Mouse (Mus musculus) embryonic facial prominence, embryonic 10.5 days (tissue): Measurements from ENCODE around the gene Atrip. TPM values are rescaled to one million over a fixed set of nuclear protein-coding genes. Genes with fewer than 3 reads are reported as not detected.
A peak's percentile ranks its signal among the peaks of the same experiment; 100 is the strongest.

ENCODE experiments used
- DNase-seq: peaks from one replicate; pipeline ENCODE4 v3.0.0-alpha.2; 2017; ENCODE audit warnings: low spot score
- H3K27ac ChIP-seq: fragments of 300-500 bp; sonication (generic); replicated peaks from 2 replicates; pipeline ENCODE4 v1.5.1; 2016; ENCODE audit warnings: mild to moderate bottlenecking
- H3K27me3 ChIP-seq: fragments of 300-500 bp; sonication (generic); replicated peaks from 2 replicates; pipeline ENCODE4 v1.6.1; 2016; ENCODE audit warnings: low read depth, mild to moderate bottlenecking; ENCODE audit not compliant: poor library complexity, severe bottlenecking
- H3K36me3 ChIP-seq: fragments of 300-500 bp; sonication (generic); replicated peaks from 2 replicates; pipeline ENCODE4 v1.6.1; 2016; ENCODE audit warnings: mild to moderate bottlenecking, moderate library complexity
- H3K4me1 ChIP-seq: fragments of 300-500 bp; sonication (generic); 2 replicates; pipeline ENCODE4 v1.6.1; 2016
- H3K4me3 ChIP-seq: fragments of 300-500 bp; sonication (generic); 2 replicates; pipeline ENCODE4 v1.5.1; 2016; ENCODE audit warnings: mild to moderate bottlenecking, moderate library complexity
- H3K9me3 ChIP-seq: fragments of 300-500 bp; sonication (generic); 2 replicates; pipeline ENCODE4 v1.6.1; 2016; ENCODE audit warnings: mild to moderate bottlenecking
- WGBS: fragments of 180-500 bp; shearing (Covaris S2); methylation state at CpG from one replicate; pipeline ENCODE4 v1.1.7; 2016; 5-methylcytosine and 5-hydroxymethylcytosine counted together
- polyA plus RNA-seq: library from polyadenylated mRNA; unstranded; fragments of >200 nt; fragmentation: Nextera tagmentation; extraction: Ambion mirVana; gene quantifications from 2 replicates; pipeline ENCODE4 v1.2.1, GENCODE M21; 2016

Gene Atrip
- 35.9 and 36.7 TPM in 2 replicates for polyA plus RNA-seq

DNA sequence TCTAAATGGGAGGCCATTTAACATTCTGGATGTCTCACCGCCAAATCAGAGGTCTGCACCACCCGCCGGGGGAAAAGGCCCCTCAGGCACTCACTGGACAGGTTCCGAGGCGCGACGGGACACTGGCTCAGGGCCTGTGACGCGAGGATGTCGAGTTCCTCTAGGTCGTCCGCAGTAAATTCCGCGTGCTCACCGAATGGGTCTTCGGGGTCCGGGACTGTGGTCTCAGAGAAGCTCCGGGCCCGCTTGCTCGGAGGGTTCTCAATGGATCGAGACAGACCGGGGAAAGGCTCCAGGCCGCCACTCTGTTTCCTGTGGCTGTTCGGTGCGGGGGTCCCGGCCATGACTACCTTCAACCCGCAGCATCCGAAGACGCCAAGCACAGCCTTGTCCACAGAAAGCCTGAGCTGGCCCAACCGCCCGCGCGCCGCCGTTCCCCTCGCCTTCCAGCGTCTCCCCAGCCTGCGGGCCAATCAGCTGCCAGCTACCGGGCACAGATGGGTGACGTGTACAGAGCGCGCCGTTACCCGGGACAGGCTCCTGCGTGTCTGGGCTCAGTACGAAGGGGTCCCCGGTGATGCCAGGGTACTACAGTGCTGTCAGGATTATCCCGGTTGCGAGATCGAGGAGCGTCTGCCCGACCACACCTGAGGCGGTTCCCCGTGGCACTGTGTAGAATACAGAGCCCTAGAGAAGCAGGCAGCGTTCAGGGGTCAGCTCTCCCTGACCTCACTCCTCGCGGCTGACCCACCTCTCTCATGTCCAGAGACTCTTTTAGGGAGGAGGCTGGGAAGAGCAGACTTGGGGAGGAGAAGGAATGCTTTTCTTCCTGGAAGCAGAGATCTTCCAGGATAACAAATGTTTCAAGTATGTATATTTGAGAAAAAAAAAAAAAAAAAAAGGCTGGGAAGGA lies at the start of gene Atrip:
Gene Atrip (minus strand): TSS at position 464 of the 913 bp plus-strand sequence.
- H3K27me3 ChIP-seq, result no peaks in the 10 kb centered on the region
- H3K9me3 ChIP-seq, result no peaks in the 10 kb centered on the region
- peaks cover 45% of the 10 kb centered on the region for H3K36me3 ChIP-seq
- DNase-seq, result peak; percentile 94
- H3K4me1 ChIP-seq, result peaks cover 24% of the 10 kb centered on the region
- H3K27ac ChIP-seq, result peak within 1 kb of the TSS; percentile 89
- WGBS, result under 1% methylated on average over 57 of the region's 57 CpGs
- H3K4me3 ChIP-seq, result peak within 1 kb of the TSS; percentile 71

DNA sequence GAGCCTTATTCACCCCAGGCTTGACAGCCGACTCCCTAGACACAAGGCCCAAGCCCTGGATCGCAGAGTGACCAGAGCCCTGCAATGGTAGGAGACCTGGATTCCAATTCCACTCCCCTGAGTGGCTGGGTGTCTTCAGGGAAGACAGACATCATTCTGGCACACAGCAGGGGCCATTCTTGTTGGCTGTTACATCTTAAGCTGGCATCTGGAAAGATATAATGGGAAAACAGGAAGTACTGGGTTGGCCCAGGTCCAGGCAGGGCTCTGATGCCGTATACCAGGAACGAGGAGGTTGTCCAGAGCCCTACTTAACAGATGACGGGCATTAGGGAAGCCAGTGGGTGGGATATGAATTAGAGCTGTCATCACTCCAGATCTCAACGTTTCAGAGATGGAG lies 49.3 kb upstream of the Atrip start:
- Histone ChIP-seq H3K4me1 (no peaks in the 10 kb centered on the region), H3K36me3 (peaks cover 24% of the 10 kb centered on the region), H3K4me3 (no peak overlapping the region), H3K27me3 (no peaks in the 10 kb centered on the region), H3K9me3 (no peaks in the 10 kb centered on the region), H3K27ac (no peak overlapping the region)
- DNase-seq, result no peak
- WGBS, result 70% methylated on average over 6 of the region's 6 CpGs

DNA sequence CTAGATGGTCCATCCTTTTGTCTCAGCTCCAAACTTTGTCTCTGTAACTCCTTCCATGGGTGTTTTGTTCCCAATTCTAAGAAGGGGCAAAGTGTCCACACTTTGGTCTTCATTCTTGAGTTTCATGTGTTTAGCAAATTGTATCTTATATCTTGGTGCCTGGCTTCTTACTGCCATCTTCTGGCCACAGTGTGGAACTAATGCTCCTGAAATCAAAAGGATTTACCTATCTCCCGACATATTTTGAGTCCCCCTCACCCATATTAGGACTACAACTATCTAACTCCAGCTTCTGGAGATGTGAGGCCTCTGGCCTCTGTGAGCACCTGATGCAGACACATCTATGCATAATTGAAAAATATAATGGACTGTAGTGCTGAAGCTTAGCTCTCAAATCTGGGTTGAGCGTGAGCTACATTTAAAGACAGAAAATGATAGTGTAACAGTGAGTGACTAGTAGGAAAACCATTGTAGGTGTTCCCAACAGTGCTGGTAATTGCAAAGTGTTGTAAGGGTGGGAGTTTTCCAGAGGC lies 48.7 kb upstream of the Atrip start:
- Histone ChIP-seq H3K4me3 (no peak overlapping the region), H3K9me3 (no peaks in the 10 kb centered on the region), H3K27ac (no peak overlapping the region), H3K4me1 (no peaks in the 10 kb centered on the region), H3K27me3 (no peaks in the 10 kb centered on the region), H3K36me3 (peaks cover 30% of the 10 kb centered on the region)
- no peak for DNase-seq
- WGBS, result 49% methylated on average over 2 of the region's 2 CpGs

DNA sequence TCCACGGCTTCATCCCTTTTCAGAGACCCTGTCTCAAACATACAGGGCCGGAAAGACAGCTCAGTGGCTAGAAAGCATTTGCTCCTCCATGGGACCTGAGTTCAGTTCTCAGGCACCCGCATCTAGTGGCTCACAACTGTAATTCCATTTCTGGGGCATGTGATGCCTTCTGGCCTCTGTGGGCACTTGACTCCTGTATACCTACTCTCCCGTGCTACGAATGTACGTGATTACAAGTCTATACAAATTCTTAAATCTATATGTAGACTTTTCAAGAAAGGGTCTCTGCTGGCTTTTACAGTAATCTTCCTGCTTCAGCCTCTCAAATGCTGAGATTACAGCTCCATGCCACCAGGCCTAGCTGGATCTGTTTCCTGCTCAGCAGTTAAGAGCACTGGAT lies 47.0 kb upstream of the Atrip start:
- H3K9me3 ChIP-seq, result no peaks in the 10 kb centered on the region
- peaks cover 47% of the 10 kb centered on the region for H3K36me3 ChIP-seq
- no peak overlapping the region for H3K4me3 ChIP-seq
- H3K27me3 ChIP-seq, result no peaks in the 10 kb centered on the region
- no peak overlapping the region for H3K27ac ChIP-seq
- 88% methylated on average over 6 of the region's 6 CpGs for WGBS
- H3K4me1 ChIP-seq, result no peaks in the 10 kb centered on the region
- DNase-seq, result no peak

DNA sequence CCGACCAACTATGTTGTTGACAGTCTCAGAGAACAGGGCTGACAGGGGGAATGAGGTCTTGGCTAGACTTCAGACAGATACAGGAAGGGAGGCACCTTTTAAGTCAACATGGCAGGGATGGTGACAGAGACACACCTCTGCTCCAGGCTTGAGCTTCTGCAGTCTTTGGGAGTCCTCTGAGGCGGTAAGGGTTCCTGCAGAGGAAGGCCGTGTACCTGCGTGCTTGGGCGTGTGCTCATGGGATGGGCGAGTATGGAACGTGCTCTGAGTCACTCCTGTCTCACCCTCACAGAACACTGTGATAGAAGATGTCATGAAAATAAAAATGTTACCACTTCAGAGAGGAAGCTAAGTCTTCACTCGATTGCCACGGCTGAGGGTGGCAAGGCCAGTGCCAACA lies 45.6 kb upstream of the Atrip start:
- DNase-seq, result no peak
- H3K36me3 ChIP-seq, result peaks cover 61% of the 10 kb centered on the region
- no peaks in the 10 kb centered on the region for H3K27me3 ChIP-seq
- H3K9me3 ChIP-seq, result no peaks in the 10 kb centered on the region
- H3K4me1 ChIP-seq, result no peaks in the 10 kb centered on the region
- no peak overlapping the region for H3K27ac ChIP-seq
- no peak overlapping the region for H3K4me3 ChIP-seq
- WGBS, result 91% methylated on average over 9 of the region's 9 CpGs

DNA sequence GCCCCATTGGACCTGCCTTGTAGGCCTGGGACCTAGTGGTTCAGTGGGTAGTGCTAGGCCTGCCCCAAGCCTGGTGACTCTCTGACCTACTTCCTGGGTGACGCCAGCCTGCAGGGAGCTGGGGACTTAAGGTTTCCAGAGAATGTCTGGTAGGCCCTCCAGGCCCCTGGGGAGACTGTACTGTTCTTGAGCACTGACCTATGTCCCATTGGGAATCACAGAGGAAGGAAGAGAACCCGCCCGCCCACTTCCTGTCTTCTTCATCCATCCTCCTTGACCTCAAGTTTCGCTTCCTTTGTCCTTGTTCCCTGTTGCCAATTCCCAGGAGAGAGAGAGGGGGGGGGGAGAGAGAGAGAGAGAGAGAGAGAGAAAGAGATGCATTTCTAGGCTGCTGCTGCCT lies 44.2 kb upstream of the Atrip start:
- Histone ChIP-seq H3K27ac (no peak overlapping the region), H3K9me3 (no peaks in the 10 kb centered on the region), H3K4me3 (no peak overlapping the region), H3K4me1 (no peaks in the 10 kb centered on the region), H3K27me3 (no peaks in the 10 kb centered on the region), H3K36me3 (peaks cover 76% of the 10 kb centered on the region)
- WGBS, result 84% methylated on average over 4 of the region's 4 CpGs
- DNase-seq, result no peak

DNA sequence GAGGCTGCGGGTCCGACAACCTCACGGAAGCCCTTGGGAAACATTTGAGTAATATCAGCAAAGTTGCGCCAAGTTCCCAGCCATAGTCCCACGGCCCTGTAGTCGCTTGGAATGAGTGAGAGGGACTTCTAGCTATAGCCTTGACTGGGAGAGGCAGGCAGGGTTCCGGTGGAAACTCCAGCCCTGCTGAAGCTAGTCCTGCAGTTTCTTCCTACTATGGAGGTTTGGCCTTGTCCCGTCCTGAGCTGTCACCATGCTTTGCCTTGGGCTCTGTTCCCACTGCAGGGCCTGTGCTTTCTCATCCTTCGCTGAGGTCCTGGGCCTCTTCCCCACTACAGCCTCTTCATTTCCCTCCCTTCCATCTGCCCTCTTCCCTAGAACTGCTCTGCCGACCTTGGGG lies 42.3 kb upstream of the Atrip start:
- peaks cover 95% of the 10 kb centered on the region for H3K36me3 ChIP-seq
- WGBS, result 94% methylated on average over 10 of the region's 10 CpGs
- H3K27me3 ChIP-seq, result no peaks in the 10 kb centered on the region
- H3K9me3 ChIP-seq, result no peaks in the 10 kb centered on the region
- no peak for DNase-seq
- H3K4me1 ChIP-seq, result no peaks in the 10 kb centered on the region
- H3K27ac ChIP-seq, result no peak overlapping the region
- no peak overlapping the region for H3K4me3 ChIP-seq

DNA sequence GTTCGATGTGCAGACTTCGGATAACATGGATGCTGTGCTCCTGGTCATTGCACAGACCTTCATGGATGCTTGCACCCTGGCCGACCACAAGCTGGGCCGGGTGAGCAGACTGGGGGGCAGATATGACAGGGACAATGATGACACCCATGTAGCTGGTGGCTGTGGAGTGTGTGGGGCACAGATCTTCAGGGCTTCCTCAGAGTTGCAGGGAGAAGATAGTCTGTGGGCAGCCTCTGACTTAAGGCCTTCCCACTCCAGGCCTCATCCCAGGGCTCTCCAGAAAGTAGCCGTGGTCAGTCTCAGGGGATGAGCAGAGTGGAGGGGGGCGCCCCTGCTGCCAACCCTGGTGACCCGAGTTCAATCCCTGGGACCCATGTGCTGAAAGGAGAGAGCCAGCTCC lies 40.9 kb upstream of the Atrip start:
- Histone ChIP-seq H3K4me1 (no peaks in the 10 kb centered on the region), H3K4me3 (no peak overlapping the region), H3K9me3 (no peaks in the 10 kb centered on the region), H3K36me3 (peaks cover 100% of the 10 kb centered on the region), H3K27me3 (no peaks in the 10 kb centered on the region), H3K27ac (no peak overlapping the region)
- DNase-seq, result no peak
- WGBS, result 87% methylated on average over 7 of the region's 7 CpGs

DNA sequence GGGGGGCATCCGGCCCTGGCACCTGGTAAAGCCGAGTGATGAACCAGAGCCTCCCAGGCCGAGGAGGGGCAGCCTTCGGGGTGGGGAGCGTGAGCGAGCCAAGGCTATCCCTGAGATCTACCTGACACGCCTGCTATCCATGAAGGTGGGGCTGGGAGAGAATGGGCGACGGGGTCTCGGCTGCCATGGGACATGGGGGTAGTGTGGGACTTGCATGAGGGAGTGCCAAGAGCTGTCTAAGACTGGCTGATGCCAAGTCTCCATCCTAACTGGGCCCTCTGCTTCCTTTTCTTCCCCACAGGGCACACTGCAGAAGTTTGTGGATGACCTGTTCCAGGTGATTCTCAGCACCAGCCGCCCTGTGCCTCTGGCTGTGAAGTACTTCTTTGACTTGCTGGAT lies 40.4 kb upstream of the Atrip start:
- Histone ChIP-seq H3K36me3 (peaks cover 100% of the 10 kb centered on the region), H3K9me3 (no peaks in the 10 kb centered on the region), H3K27me3 (no peaks in the 10 kb centered on the region), H3K4me1 (no peaks in the 10 kb centered on the region), H3K27ac (no peak overlapping the region), H3K4me3 (no peak overlapping the region)
- 95% methylated on average over 11 of the region's 11 CpGs for WGBS
- no peak for DNase-seq

DNA sequence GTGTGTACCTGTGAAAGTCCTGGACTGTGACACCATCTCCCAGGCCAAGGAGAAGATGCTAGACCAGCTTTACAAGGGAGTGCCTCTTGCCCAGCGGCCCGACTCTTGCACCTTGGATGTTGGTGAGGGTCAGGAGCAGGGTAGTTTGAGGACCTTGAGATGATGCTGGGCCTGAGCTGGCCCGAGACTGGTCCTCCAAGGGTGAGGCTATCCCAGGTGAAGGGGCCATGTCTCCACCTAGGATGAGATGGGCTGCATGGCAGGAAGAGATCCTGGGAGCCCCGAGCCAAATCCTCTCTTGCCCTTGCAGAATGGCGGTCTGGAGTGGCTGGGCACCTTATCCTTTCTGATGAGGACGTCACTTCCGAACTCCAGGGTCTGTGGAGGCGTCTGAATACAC lies 39.4 kb upstream of the Atrip start:
- Histone ChIP-seq H3K27ac (no peak overlapping the region), H3K36me3 (peaks cover 100% of the 10 kb centered on the region), H3K4me3 (no peak overlapping the region), H3K4me1 (no peaks in the 10 kb centered on the region), H3K27me3 (no peaks in the 10 kb centered on the region), H3K9me3 (no peaks in the 10 kb centered on the region)
- no peak for DNase-seq
- 89% methylated on average over 8 of the region's 8 CpGs for WGBS

DNA sequence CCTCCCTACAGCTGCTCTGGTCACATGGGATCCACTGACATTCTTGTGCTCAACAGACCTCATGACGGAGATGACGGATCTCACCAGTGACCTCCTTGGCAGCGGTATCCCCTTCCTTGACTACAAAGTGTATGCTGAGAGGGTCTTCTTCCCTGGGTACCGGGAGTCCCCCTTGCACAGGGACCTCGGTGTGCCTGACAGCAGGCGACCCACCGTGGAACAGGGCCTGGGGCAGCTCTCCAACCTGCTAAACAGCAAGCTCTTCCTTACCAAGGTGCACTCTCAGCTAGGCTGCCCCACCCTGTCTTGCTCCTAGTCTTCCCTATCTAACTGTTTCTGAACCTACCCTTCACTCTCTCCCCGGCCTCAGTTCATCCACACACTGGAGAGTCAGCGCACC lies 37.7 kb upstream of the Atrip start:
- Histone ChIP-seq H3K36me3 (peaks cover 100% of the 10 kb centered on the region), H3K9me3 (no peaks in the 10 kb centered on the region), H3K4me3 (no peak overlapping the region), H3K4me1 (no peaks in the 10 kb centered on the region), H3K27ac (no peak overlapping the region), H3K27me3 (no peaks in the 10 kb centered on the region)
- WGBS, result 93% methylated on average over 9 of the region's 9 CpGs
- no peak for DNase-seq

DNA sequence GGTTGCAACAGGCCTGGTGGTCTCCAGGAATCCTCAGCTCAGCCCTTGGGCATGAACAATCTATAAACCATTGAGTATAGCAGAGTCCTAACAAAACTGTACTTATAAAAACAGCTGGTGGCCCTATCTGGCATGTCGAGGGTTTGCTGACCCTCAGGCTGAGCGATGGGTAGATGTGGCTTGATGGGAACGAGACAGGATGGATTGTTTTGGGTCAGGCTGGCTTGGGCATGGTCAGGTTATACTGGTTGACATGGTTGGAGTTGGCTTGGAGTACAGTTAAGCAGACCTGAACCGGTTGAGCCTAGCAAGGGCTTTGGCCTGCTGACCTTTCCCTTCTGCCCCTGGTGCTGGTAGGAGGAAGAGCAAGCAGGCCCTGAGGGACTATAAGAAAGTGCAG lies 37.2 kb upstream of the Atrip start:
- no peaks in the 10 kb centered on the region for H3K27me3 ChIP-seq
- 84% methylated on average over 4 of the region's 4 CpGs for WGBS
- no peak overlapping the region for H3K4me3 ChIP-seq
- no peaks in the 10 kb centered on the region for H3K9me3 ChIP-seq
- H3K4me1 ChIP-seq, result no peaks in the 10 kb centered on the region
- DNase-seq, result no peak
- H3K36me3 ChIP-seq, result peaks cover 100% of the 10 kb centered on the region
- no peak overlapping the region for H3K27ac ChIP-seq

DNA sequence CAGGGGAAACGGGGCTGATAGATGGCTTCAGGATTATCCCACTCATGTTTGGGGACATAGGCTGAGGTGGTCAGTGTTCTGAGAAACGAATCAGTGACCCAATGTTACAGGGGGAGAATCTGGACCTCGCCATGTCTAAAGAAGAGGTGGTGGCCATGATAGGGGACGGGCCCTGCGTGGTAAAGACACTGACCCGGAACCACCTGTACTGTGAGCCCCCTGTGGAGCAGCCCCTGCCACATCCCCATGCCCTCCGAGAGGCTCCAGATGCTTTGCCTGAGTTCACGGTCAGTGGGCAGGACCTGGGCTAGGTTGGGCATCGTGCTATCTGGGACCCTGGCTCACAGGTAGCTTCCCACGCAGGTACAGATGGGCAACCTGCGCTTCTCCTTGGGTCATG lies 36.3 kb upstream of the Atrip start:
- no peak for DNase-seq
- no peaks in the 10 kb centered on the region for H3K9me3 ChIP-seq
- H3K27ac ChIP-seq, result no peak overlapping the region
- H3K36me3 ChIP-seq, result peaks cover 100% of the 10 kb centered on the region
- H3K27me3 ChIP-seq, result no peaks in the 10 kb centered on the region
- H3K4me3 ChIP-seq, result no peak overlapping the region
- WGBS, result 93% methylated on average over 11 of the region's 11 CpGs
- no peaks in the 10 kb centered on the region for H3K4me1 ChIP-seq
